Mouse (Mus musculus): ENCODE results near the gene Vmn2r5. TPM values are rescaled to one million over a fixed set of nuclear protein-coding genes. Genes with fewer than 3 reads are reported as not detected.
"Not testable (repeated sequence)": the region's sequence is repeated elsewhere in the genome, so short reads cannot be mapped to it uniquely, and the experiment has no call there.

Gene Vmn2r5
- not detected in 2 replicates for polyA plus RNA-seq (2015; fragmentation: Nextera tagmentation; extraction: Ambion mirVana)

DNA sequence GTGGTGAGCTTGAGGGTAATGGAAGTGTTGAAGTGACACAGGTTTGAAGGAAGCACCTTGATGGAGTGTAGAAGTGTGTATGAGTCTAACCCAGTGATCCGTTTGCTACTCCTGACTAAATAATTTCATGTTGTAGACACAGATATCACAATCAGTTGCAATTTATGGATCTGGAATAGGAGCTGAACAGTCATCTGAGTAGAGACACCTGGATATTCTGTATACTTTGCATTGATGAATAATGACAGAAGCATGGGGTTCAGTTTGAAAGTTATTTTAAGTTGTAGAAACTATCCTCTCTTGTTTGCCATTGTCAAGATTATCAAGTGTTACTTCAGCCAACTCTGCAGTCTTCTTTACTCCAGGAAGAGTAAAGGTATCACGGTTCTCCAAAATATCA, at the start of gene Vmn2r5:
Vmn2r5 (minus strand) TSS at position 101 of the 400 bp plus-strand sequence.
- H3K4me3 ChIP-seq; H3K27me3 ChIP-seq; H3K4me2 ChIP-seq; H3K9me3 ChIP-seq; ATAC-seq (ENCODE audit: borderline replicate concordance, extremely low read depth, low FRiP score, low TSS enrichment); H3K4me1 ChIP-seq; H3K27ac ChIP-seq; H3K9ac ChIP-seq; H3K36me3 ChIP-seq: not testable (repeated sequence)
- no CpG with 5 or more reads among the region's 2 CpGs for WGBS

DNA sequence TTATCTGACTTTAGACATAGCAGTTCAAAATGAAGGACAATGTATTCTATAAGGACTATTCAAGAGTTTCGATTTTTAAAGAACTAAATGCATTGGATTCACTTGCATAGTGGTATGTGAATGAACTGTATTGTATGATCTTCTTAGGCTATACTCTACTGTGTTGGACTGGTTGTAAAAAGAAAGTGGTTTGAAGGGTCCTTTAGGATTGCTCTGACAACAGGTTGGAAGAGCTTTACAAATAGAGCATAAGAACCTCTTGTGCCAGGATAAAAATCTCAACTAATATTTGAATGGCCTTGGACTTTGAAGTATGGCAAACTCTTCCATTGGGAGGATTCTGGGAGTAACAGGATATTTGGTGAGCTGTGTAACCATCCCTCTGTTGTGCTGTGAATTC, 13.9 kb upstream of the Vmn2r5 start:
- peak; percentile 75; the same call in 1 of the 2 replicates for ATAC-seq (ENCODE audit: borderline replicate concordance, extremely low read depth, low FRiP score, low TSS enrichment)
- H3K9me3 ChIP-seq, H3K9ac ChIP-seq, H3K27me3 ChIP-seq, H3K27ac ChIP-seq, H3K4me3 ChIP-seq, H3K4me2 ChIP-seq, H3K36me3 ChIP-seq, H3K4me1 ChIP-seq: not testable (repeated sequence)
- 47% methylated on average over 1 of the region's 1 CpGs for WGBS

Other genes starting within 250 kb of the Vmn2r5 start
- not detected in 2 replicates for gene Vmn2r3, start 220.1 kb downstream of the Vmn2r5 start, polyA plus RNA-seq (2015; fragmentation: Nextera tagmentation; extraction: Ambion mirVana)
- not detected in 2 replicates for gene Vmn2r4, start 94.5 kb downstream of the Vmn2r5 start, polyA plus RNA-seq (2015; fragmentation: Nextera tagmentation; extraction: Ambion mirVana)
- not detected in 2 replicates for gene Vmn2r6, start 56.0 kb upstream of the Vmn2r5 start, polyA plus RNA-seq (2015; fragmentation: Nextera tagmentation; extraction: Ambion mirVana)